Mouse (Mus musculus) megakaryocyte, embryonic 14.5 days (primary cell): ENCODE measurements around the gene Fxyd6. TPM values are rescaled to one million over a fixed set of nuclear protein-coding genes. Genes with fewer than 3 reads are reported as not detected.

Experiments
- H3K27me3 ChIP-seq: replicated peaks from 2 replicates; pipeline ENCODE3; 2012; ENCODE audit warnings: inconsistent platforms
- H3K36me3 ChIP-seq: replicated peaks from 2 replicates; pipeline ENCODE3; 2012; ENCODE audit warnings: low read length, inconsistent platforms, mixed read lengths
- H3K4me1 ChIP-seq: 2 replicates; pipeline ENCODE4 v1.6.1; 2012; ENCODE audit warnings: inconsistent platforms
- H3K4me3 ChIP-seq: replicated peaks from 2 replicates; pipeline ENCODE3; 2012; ENCODE audit warnings: moderate library complexity, mild to moderate bottlenecking, inconsistent platforms
- H3K9me3 ChIP-seq: 2 replicates; pipeline ENCODE4 v1.6.1; 2012; ENCODE audit warnings: inconsistent platforms
- FLI1 ChIP-seq: IDR thresholded peaks from 2 replicates; pipeline ENCODE4 v1.6.1; 2012; ENCODE audit warnings: low read length, inconsistent platforms, mixed read lengths
- GATA1 ChIP-seq: IDR thresholded peaks from 3 replicates; pipeline ENCODE4 v1.6.1; 2012; ENCODE audit warnings: mixed read lengths, low read length, inconsistent platforms, borderline replicate concordance
- polyA plus RNA-seq: library from polyadenylated mRNA; stranded (reverse); fragments of >175 nt; gene quantifications from 2 replicates; pipeline ENCODE4 v1.2.3, GENCODE M21; 2012; ENCODE audit warnings: low replicate concordance; ENCODE audit not compliant: insufficient read depth

Gene Fxyd6
- polyA plus RNA-seq, 1 experiment, result not detected

DNA sequence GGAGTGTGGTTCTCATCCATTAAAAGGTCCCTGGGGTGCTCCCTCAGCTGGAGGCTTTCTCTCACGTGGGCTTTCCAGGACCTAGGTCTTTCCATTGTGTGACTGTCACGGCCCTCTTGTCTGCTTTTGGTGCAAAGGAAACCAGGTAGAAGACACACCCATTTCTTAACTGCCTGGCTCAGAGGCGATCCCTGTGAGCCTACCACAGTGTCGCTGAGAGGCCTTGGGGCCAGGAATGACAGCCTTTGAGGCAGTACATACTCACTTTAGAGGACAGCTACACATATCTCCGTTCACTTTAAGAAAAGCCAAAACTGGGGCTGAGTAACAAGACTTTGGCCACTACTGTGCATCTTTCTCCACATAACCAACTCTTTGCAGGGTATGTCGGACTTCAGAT, 21.4 kb upstream of the Fxyd6 start:
- Histone ChIP-seq H3K36me3 (no peaks in the 10 kb centered on the region), H3K27me3 (peaks cover 67% of the 10 kb centered on the region), H3K4me3 (no peak overlapping the region), H3K9me3 (peaks cover 16% of the 10 kb centered on the region), H3K4me1 (peaks cover 10% of the 10 kb centered on the region; the same call in 1 of the 2 replicates)
- TF ChIP-seq FLI1, result no peak
- no peak for TF ChIP-seq GATA1

DNA sequence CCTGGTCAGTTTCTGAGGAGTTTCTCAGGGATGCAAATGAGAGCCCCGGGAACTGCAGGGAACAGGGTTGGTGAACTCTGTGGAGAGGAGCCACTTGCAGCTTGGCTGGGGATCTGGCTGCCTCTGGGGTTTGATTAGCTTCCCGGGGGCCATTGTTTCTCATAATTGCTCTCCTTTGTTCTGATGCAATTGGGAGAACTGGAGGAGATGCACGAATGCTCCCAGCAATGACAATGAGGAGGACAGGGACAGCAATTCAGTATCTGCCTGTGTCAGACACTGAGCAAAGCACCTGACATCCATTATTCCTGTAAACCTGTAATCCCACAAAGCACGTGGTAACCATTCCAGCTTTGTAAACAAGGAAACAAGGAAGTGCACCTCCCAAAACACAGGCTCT, 20.8 kb upstream of the Fxyd6 start:
- H3K36me3 ChIP-seq, result no peaks in the 10 kb centered on the region
- peaks cover 62% of the 10 kb centered on the region for H3K27me3 ChIP-seq
- no peak overlapping the region for H3K4me3 ChIP-seq
- peaks cover 19% of the 10 kb centered on the region for H3K9me3 ChIP-seq
- TF ChIP-seq GATA1 (no peak), FLI1 (no peak)
- peaks cover 10% of the 10 kb centered on the region; the same call in 1 of the 2 replicates for H3K4me1 ChIP-seq

DNA sequence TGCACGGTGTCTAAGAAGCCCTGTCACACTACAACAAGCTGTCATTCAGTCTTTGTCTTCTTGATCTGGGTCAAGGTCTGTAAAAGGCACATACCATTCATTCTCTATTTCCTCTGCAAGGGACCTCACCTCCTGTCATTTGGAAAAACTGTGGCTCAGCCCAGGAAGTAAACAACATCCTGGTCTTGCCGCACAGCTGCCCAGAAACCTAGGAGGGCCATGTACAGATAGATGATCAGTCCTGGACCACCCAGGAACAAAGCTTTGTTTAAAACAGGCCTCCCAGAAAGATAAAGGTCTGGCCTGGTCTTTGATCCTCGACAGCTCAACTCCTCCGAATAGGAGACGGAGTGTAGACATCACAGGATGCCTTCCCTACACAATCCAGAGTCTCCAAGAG, 20.1 kb upstream of the Fxyd6 start:
- Histone ChIP-seq H3K4me1 (peaks cover 10% of the 10 kb centered on the region; the same call in 1 of the 2 replicates), H3K9me3 (peaks cover 20% of the 10 kb centered on the region), H3K36me3 (no peaks in the 10 kb centered on the region), H3K27me3 (peaks cover 56% of the 10 kb centered on the region), H3K4me3 (no peak overlapping the region)
- TF ChIP-seq FLI1 (no peak), GATA1 (no peak)

DNA sequence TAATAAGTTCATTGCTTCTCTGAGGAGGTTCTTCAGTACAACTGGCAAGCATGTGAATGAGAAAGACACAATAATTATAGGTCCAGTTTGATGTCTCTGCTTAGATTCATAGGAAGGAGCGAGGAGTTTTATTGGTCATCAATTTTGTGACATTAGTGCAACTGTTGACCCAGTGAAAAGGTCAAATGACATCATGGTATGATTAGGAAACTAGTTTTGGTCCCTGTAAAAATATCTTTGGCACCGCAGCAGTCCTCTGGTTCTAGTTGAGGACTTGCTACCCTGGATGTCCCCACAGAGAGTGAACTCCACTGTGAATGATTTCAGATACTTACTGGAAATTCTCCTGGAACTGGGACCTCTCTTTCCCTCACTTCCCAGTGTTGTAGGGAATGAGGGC, 14.8 kb upstream of the Fxyd6 start:
- Histone ChIP-seq H3K36me3 (no peaks in the 10 kb centered on the region), H3K4me3 (no peak overlapping the region)
- TF ChIP-seq GATA1, result no peak
- TF ChIP-seq FLI1, result no peak

DNA sequence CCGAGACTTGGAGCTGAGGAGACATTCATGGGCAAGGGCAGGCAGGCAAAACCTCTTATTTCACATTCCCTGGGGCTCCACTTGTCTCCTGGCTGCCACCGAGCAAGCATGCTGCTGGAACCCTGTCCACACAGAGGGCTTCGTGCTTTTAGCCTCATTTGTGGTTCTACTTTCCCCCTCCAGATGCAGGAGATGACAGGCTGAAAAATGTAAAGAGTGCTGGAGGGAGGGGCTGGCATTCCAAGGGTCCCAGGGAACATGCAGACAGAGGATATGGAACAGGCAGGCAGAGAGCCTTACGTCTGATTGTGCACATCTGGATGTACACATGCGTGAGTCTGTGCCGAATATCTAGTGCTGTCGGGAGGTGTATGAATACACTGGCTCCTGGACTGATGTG, 11.6 kb upstream of the Fxyd6 start:
- TF ChIP-seq FLI1 (no peak), GATA1 (no peak)
- H3K27me3 ChIP-seq, result peaks cover 56% of the 10 kb centered on the region
- no peak overlapping the region for H3K4me3 ChIP-seq
- H3K4me1 ChIP-seq, result no peaks in the 10 kb centered on the region
- H3K36me3 ChIP-seq, result no peaks in the 10 kb centered on the region
- peaks cover 8% of the 10 kb centered on the region for H3K9me3 ChIP-seq

More for the DNA sequence above, 14.8 kb upstream of the Fxyd6 start:
- peaks cover 38% of the 10 kb centered on the region for H3K27me3 ChIP-seq
- peaks cover 4% of the 10 kb centered on the region; the same call in 1 of the 2 replicates for H3K4me1 ChIP-seq
- peaks cover 24% of the 10 kb centered on the region for H3K9me3 ChIP-seq

DNA sequence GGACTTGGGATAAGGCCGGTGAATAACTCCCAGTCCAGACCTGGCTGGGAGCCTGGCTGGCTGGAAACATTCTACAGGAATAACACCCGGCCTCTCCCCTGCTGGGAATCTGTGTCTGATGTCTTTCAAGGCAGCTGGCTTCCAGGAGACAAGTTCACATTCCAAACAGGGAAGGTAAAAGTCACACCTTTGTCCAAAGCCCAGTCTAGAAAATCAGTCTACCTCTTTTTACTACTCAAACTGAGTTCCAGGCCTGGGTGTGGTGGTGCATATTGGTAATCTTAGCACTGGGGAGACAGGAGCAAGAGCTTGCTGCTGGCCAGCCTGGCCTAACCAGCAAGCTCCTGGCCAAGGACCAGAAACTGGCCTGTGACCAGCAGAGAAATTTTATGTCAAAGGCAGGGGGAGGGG, 7.9 kb upstream of the Fxyd6 start:
- Histone ChIP-seq H3K27me3 (peaks cover 76% of the 10 kb centered on the region), H3K9me3 (peaks cover 6% of the 10 kb centered on the region), H3K36me3 (no peaks in the 10 kb centered on the region), H3K4me3 (no peak overlapping the region), H3K4me1 (no peaks in the 10 kb centered on the region)
- no peak for TF ChIP-seq GATA1
- TF ChIP-seq FLI1, result no peak

DNA sequence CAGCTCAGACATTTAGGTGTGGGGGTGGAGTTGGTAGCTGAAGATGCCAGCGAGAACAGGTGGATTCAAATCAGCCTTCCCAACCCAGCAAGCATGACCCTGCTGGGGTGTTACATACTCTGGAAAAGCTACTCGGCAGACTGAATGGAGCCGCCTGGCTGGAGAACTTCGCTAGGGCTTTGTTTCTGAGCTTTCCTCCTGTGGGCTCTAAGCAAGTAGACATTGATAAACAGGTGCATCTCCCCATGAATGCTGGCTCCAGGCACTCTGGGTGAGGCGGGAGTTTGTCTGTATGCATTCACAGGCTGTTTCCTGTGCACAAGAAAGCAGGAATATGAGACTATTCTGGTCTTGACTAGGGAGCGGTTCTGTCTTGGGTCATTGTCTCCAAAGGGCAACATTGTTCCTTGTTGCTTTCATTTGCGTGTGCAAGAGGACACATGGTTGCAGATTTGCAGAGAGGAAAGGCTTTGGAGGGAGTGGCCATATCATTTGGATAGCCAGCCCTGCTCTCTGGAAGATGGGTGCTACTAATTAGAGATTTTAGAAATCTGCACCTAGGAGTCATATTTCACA, 6.3 kb upstream of the Fxyd6 start:
- Histone ChIP-seq H3K4me1 (no peaks in the 10 kb centered on the region), H3K9me3 (peaks cover 7% of the 10 kb centered on the region), H3K4me3 (no peak overlapping the region), H3K27me3 (peaks cover 82% of the 10 kb centered on the region), H3K36me3 (no peaks in the 10 kb centered on the region)
- no peak for TF ChIP-seq FLI1
- no peak for TF ChIP-seq GATA1

DNA sequence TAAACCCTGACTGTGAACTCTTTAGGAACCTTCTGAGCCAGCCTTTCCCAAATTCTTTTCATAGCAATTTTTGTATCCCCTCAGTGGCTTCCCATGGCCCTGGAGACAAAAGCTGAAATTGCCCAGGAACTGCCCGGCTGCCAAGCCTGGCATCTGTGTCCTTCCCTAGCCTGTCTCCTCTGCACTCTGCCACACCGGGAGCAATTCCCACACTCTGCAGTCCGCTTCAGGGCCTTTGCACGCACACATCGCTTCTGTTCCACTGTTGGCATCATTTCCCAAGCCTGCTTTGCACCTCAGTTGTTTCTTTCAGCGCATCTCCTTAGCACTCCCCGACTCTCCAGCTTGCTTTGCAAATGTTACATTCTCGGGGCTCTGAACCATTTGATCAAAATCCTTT, 2.3 kb upstream of the Fxyd6 start:
- H3K9me3 ChIP-seq, result peaks cover 7% of the 10 kb centered on the region
- H3K4me3 ChIP-seq, result no peak overlapping the region
- H3K27me3 ChIP-seq, result peaks cover 89% of the 10 kb centered on the region
- H3K4me1 ChIP-seq, result peaks cover 8% of the 10 kb centered on the region
- TF ChIP-seq GATA1 (no peak), FLI1 (no peak)
- H3K36me3 ChIP-seq, result no peaks in the 10 kb centered on the region

DNA sequence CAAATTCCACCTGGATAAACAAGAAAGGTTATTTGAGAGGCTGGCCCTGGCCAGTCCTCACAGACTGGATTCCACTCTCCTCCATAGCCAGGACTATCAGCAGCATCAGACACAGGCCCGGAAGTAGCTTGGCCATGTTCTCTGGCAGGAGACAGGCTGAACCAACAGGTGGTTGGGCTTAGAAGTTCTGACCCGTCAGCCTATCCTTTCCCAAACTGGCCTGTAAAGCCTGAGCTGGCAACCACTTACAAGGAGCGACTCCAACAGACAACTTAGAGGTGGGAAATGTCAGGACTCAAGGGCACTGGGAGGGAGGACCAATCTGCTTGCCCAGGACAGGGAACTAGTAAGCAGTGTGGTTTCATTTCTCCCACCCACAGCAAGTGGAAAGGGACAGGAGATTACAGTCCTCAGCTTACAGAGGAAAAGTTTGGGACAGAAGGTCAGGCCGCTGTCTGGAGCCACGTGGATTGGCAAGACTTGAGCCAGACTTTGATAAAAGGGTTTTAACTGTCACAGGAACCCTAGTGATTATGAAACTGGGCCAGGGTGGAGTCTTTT, 1.6 kb upstream of the Fxyd6 start:
- Histone ChIP-seq H3K27me3 (peaks cover 90% of the 10 kb centered on the region), H3K4me1 (peaks cover 8% of the 10 kb centered on the region), H3K36me3 (no peaks in the 10 kb centered on the region), H3K9me3 (peaks cover 7% of the 10 kb centered on the region), H3K4me3 (no peak overlapping the region)
- TF ChIP-seq GATA1 (no peak), FLI1 (no peak)

DNA sequence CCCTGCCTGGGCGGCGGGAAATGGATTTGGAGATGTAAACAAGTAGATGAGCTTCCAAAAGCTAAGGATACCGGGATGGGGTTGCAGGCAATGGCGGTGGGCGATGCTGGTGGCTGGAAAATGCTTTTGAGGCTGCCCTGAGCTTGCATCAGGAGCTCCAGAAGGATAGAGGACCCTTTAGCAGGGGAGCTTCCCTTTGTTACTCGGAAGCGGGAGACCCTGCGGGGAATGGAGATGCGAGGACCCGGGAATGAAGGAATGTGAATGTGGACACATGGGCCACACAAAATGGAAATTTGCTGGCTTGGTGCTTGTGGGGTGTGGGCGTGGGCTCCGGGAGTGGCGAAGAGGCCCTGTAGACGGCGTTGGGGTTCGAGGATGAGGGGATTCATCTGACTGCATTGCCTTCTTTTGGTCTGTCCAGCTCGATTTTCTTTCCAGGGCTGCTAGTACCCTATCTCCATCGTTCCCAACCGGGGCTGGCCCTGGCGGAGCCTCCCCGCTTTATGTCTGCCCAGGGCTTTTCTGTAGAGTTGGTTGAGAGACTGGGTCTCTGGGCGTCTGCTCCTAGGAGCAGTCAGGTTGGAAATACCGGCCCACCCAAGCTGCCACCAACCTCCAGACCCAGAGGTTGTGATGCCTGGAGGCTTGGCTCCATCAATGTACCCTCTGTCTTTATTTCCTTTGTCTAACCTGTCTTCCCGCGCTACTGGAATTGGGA, 791 bp downstream of the Fxyd6 start:
- H3K4me3 ChIP-seq, result no peak overlapping the region
- H3K4me1 ChIP-seq, result peaks cover 8% of the 10 kb centered on the region
- no peaks in the 10 kb centered on the region for H3K36me3 ChIP-seq
- TF ChIP-seq GATA1 (no peak), FLI1 (no peak)
- peaks cover 7% of the 10 kb centered on the region for H3K9me3 ChIP-seq
- peaks cover 98% of the 10 kb centered on the region for H3K27me3 ChIP-seq
